Mouse (Mus musculus) kidney, adult 9 months (tissue): Measurements from ENCODE around the gene Srarp.

Source experiments
- DNase-seq: peaks from one replicate; pipeline ENCODE4 v3.0.0; 2022

Srarp gene

GRCm38 (mm10) chr4:141423691-141424431, 12.0 kb downstream of the Srarp start:
- DNase-seq = no peak

GRCm38 (mm10) chr4:141423288-141423687, 12.6 kb downstream of the Srarp start:
- no peak for DNase-seq

- no peak for DNase-seq
Observed at GRCm38 (mm10) chr4:141422841-141423240, 13.1 kb downstream of the Srarp start.

- DNase-seq = no peak
Observed at GRCm38 (mm10) chr4:141421423-141421822, 14.5 kb downstream of the Srarp start.

GRCm38 (mm10) chr4:141420886-141421285, 15.0 kb downstream of the Srarp start:
- DNase-seq = no peak

GRCm38 (mm10) chr4:141420192-141420829, 15.6 kb downstream of the Srarp start, which contains the start of gene Hspb7:
TSS of gene Hspb7 (plus strand) at chr4:141420779.
- no peak for DNase-seq

- no peak for DNase-seq
Observed at GRCm38 (mm10) chr4:141419398-141420191, 16.3 kb downstream of the Srarp start.

- DNase-seq = peak; percentile 74
Observed at GRCm38 (mm10) chr4:141415924-141416323, 20.0 kb downstream of the Srarp start, which contains the start of gene Clcnkb. TSS of gene Clcnkb (minus strand) at chr4:141416014.

GRCm38 (mm10) chr4:141411430-141411992, 24.4 kb downstream of the Srarp start:
- DNase-seq = no peak

- no peak for DNase-seq
Observed at GRCm38 (mm10) chr4:141408577-141408976, 27.3 kb downstream of the Srarp start.

GRCm38 (mm10) chr4:141406516-141407299, 29.2 kb downstream of the Srarp start:
- peak; percentile 66 for DNase-seq

GRCm38 (mm10) chr4:141405314-141405622, 30.6 kb downstream of the Srarp start:
- DNase-seq = no peak

- peak; percentile 92 for DNase-seq
Observed at GRCm38 (mm10) chr4:141404518-141405313, 31.2 kb downstream of the Srarp start.

- DNase-seq = peak; percentile 86
Observed at GRCm38 (mm10) chr4:141400171-141400570, 35.7 kb downstream of the Srarp start.

- DNase-seq = peak; percentile 66
Observed at GRCm38 (mm10) chr4:141398545-141398944, 37.4 kb downstream of the Srarp start, which contains the start of gene Clcnka. TSS of gene Clcnka (minus strand) at chr4:141398724.

- no peak for DNase-seq
Observed at GRCm38 (mm10) chr4:141397861-141398260, 38.0 kb downstream of the Srarp start.

GRCm38 (mm10) chr4:141394751-141395150, 41.2 kb downstream of the Srarp start:
- no peak for DNase-seq

GRCm38 (mm10) chr4:141391293-141391692, 44.6 kb downstream of the Srarp start:
- DNase-seq = no peak

GRCm38 (mm10) chr4:141389366-141390150, 46.3 kb downstream of the Srarp start:
- DNase-seq = peak; percentile 38

GRCm38 (mm10) chr4:141387933-141388332, 48.0 kb downstream of the Srarp start:
- no peak for DNase-seq
